Mouse (Mus musculus) heart, embryonic 16.5 days (tissue): ENCODE measurements around the gene Zfp114. TPM values are rescaled to one million over a fixed set of nuclear protein-coding genes. Genes with fewer than 3 reads are reported as not detected.

ENCODE experiments used
- ATAC-seq: fragments of 200-750 bp; cut with Nextera tagmentation; replicated peaks from 2 replicates; pipeline ENCODE4 v1.8.0; 2017; ENCODE audit warnings: moderate number of reproducible peaks; ENCODE audit not compliant: insufficient read depth, low FRiP score; ENCODE audit errors: extremely low read depth
- H3K27ac ChIP-seq: fragments of 300-500 bp; sonication (generic); 2 replicates; pipeline ENCODE4 v1.5.1; 2014; ENCODE audit warnings: mild to moderate bottlenecking, low read length, control low read depth, moderate library complexity
- H3K27me3 ChIP-seq: fragments of 300-500 bp; sonication (generic); 2 replicates; pipeline ENCODE4 v1.6.1; 2014; ENCODE audit warnings: low read length, mixed read lengths; ENCODE audit not compliant: control insufficient read depth, insufficient read depth
- H3K36me3 ChIP-seq: fragments of 300-500 bp; sonication (generic); 2 replicates; pipeline ENCODE4 v1.6.1; 2014; ENCODE audit not compliant: control insufficient read depth, insufficient read depth
- H3K4me1 ChIP-seq: fragments of 300-500 bp; sonication (generic); 2 replicates; pipeline ENCODE4 v1.6.1; 2014; ENCODE audit warnings: low read length, mixed read lengths; ENCODE audit not compliant: control insufficient read depth, insufficient read depth
- H3K4me2 ChIP-seq: fragments of 300-500 bp; sonication (generic); 2 replicates; pipeline ENCODE4 v1.6.1; 2014; ENCODE audit warnings: low read depth, mild to moderate bottlenecking, control low read depth, low read length
- H3K4me3 ChIP-seq: fragments of 300-500 bp; sonication (generic); 2 replicates; pipeline ENCODE4 v1.5.1; 2014; ENCODE audit warnings: mild to moderate bottlenecking, control low read depth, low read length
- H3K9ac ChIP-seq: fragments of 300-500 bp; sonication (generic); 2 replicates; pipeline ENCODE4 v1.6.1; 2014; ENCODE audit warnings: low read length, control low read depth
- H3K9me3 ChIP-seq: fragments of 300-500 bp; sonication (generic); replicated peaks from 2 replicates; pipeline ENCODE4 v1.6.1; 2016; ENCODE audit warnings: low read length; ENCODE audit not compliant: control insufficient read depth
- WGBS: fragments of 180-500 bp; shearing (Covaris S2); extraction: QIAGEN DNeasy Blood & Tissue Kit; methylation state at CpG from one replicate; pipeline ENCODE4 v1.1.7; 2014; 5-methylcytosine and 5-hydroxymethylcytosine counted together
- polyA plus RNA-seq: library from polyadenylated mRNA; unstranded; fragments of >200 nt; fragmentation: Nextera tagmentation; extraction: Ambion mirVana; gene quantifications from 2 replicates; pipeline ENCODE4 v1.2.1, GENCODE M21; 2015

Zfp114 gene
- polyA plus RNA-seq, 1 experiment from 2014 or later: 2.1 TPM

GRCm38 (mm10) chr7:24188901-24189570, 14.2 kb downstream of the Zfp114 start:
- no peak for ATAC-seq
- no peak overlapping the region for H3K9ac ChIP-seq
- no peak overlapping the region for H3K4me3 ChIP-seq
- H3K27me3 ChIP-seq: no peaks in the 10 kb centered on the region
- 67% methylated on average over 4 of the region's 4 CpGs for WGBS
- H3K27ac ChIP-seq: no peak overlapping the region
- H3K4me1 ChIP-seq: no peaks in the 10 kb centered on the region
- peaks cover 8% of the 10 kb centered on the region for H3K36me3 ChIP-seq
- peaks cover 2% of the 10 kb centered on the region; the same call in 1 of the 2 replicates for H3K9me3 ChIP-seq
- no peak overlapping the region for H3K4me2 ChIP-seq

- no peaks in the 10 kb centered on the region for H3K4me1 ChIP-seq
- no peak overlapping the region for H3K27ac ChIP-seq
- no peak overlapping the region for H3K4me3 ChIP-seq
- H3K4me2 ChIP-seq: no peak overlapping the region
- no peaks in the 10 kb centered on the region for H3K27me3 ChIP-seq
- ATAC-seq: no peak
- 25% methylated on average over 5 of the region's 5 CpGs for WGBS
- peaks cover 13% of the 10 kb centered on the region for H3K36me3 ChIP-seq
- peaks cover 3% of the 10 kb centered on the region; the same call in 1 of the 2 replicates for H3K9me3 ChIP-seq
- H3K9ac ChIP-seq: no peak overlapping the region
These were observed 14.7 kb downstream of the Zfp114 start for GRCm38 (mm10) chr7:24189571-24189944.

- Histone ChIP-seq H3K27ac (no peak overlapping the region), H3K4me2 (no peak overlapping the region), H3K4me1 (no peaks in the 10 kb centered on the region), H3K27me3 (no peaks in the 10 kb centered on the region), H3K36me3 (peaks cover 17% of the 10 kb centered on the region), H3K9me3 (peaks cover 3% of the 10 kb centered on the region; the same call in 1 of the 2 replicates), H3K4me3 (no peak overlapping the region), H3K9ac (no peak overlapping the region)
- 47% methylated on average over 2 of the region's 2 CpGs for WGBS
- no peak for ATAC-seq
These were observed 16.5 kb downstream of the Zfp114 start for GRCm38 (mm10) chr7:24191361-24191760.

- Histone ChIP-seq H3K4me2 (no peak overlapping the region), H3K9ac (no peak overlapping the region), H3K9me3 (peaks cover 6% of the 10 kb centered on the region), H3K27ac (no peak overlapping the region), H3K4me3 (no peak overlapping the region), H3K36me3 (peaks cover 29% of the 10 kb centered on the region), H3K27me3 (no peaks in the 10 kb centered on the region), H3K4me1 (no peaks in the 10 kb centered on the region)
- WGBS: 80% methylated on average over 3 of the region's 3 CpGs
- ATAC-seq: no peak
These were observed 18.3 kb downstream of the Zfp114 start for GRCm38 (mm10) chr7:24193157-24193556.

GRCm38 (mm10) chr7:24196961-24197360, 22.1 kb downstream of the Zfp114 start:
- H3K27me3 ChIP-seq: no peaks in the 10 kb centered on the region
- H3K36me3 ChIP-seq: peaks cover 61% of the 10 kb centered on the region
- H3K27ac ChIP-seq: no peak overlapping the region
- WGBS: 93% methylated on average over 4 of the region's 4 CpGs
- H3K4me3 ChIP-seq: no peak overlapping the region
- H3K9ac ChIP-seq: no peak overlapping the region
- no peak for ATAC-seq
- H3K9me3 ChIP-seq: peaks cover 14% of the 10 kb centered on the region
- H3K4me1 ChIP-seq: no peaks in the 10 kb centered on the region
- H3K4me2 ChIP-seq: no peak overlapping the region

GRCm38 (mm10) chr7:24207488-24208261, 32.8 kb downstream of the Zfp114 start:
- 9% methylated on average over 24 of the region's 24 CpGs for WGBS
- Histone ChIP-seq H3K4me1 (peaks cover 4% of the 10 kb centered on the region), H3K4me3 (peak overlapping the region; percentile 64), H3K27ac (peak overlapping the region; percentile 64), H3K4me2 (peak overlapping the region; percentile 76), H3K9me3 (no peaks in the 10 kb centered on the region), H3K36me3 (peaks cover 12% of the 10 kb centered on the region; the same call in 1 of the 2 replicates), H3K9ac (peak overlapping the region; percentile 85), H3K27me3 (no peaks in the 10 kb centered on the region)
- ATAC-seq: peak; percentile 87

- no peaks in the 10 kb centered on the region for H3K9me3 ChIP-seq
- peaks cover 4% of the 10 kb centered on the region for H3K4me1 ChIP-seq
- H3K27ac ChIP-seq: no peak overlapping the region
- H3K36me3 ChIP-seq: peaks cover 10% of the 10 kb centered on the region; the same call in 1 of the 2 replicates
- H3K9ac ChIP-seq: peak overlapping the region; percentile 85
- 61% methylated on average over 7 of the region's 7 CpGs for WGBS
- no peaks in the 10 kb centered on the region for H3K27me3 ChIP-seq
- peak overlapping the region; percentile 76 for H3K4me2 ChIP-seq
- peak overlapping the region; percentile 64 for H3K4me3 ChIP-seq
- ATAC-seq: no peak
These were observed 33.5 kb downstream of the Zfp114 start for GRCm38 (mm10) chr7:24208282-24208886.

GRCm38 (mm10) chr7:24210296-24210695, 35.4 kb downstream of the Zfp114 start:
- no peak for ATAC-seq

GRCm38 (mm10) chr7:24211343-24211742, 36.5 kb downstream of the Zfp114 start, which contains the start of gene Zfp111:
Gene Zfp111 (minus strand): TSS chr7:24211443.
- WGBS: 76% methylated on average over 5 of the region's 5 CpGs

More at GRCm38 (mm10) chr7:24210296-24210695, 35.4 kb downstream of the Zfp114 start:
- WGBS: 67% methylated on average over 2 of the region's 2 CpGs
- no peak overlapping the region for H3K4me2 ChIP-seq
- H3K9ac ChIP-seq: no peak overlapping the region
- peaks cover 4% of the 10 kb centered on the region for H3K4me1 ChIP-seq
- H3K4me3 ChIP-seq: no peak overlapping the region
- no peak overlapping the region for H3K27ac ChIP-seq
- H3K27me3 ChIP-seq: no peaks in the 10 kb centered on the region
- H3K9me3 ChIP-seq: no peaks in the 10 kb centered on the region
- H3K36me3 ChIP-seq: peaks cover 5% of the 10 kb centered on the region; the same call in 1 of the 2 replicates

More at GRCm38 (mm10) chr7:24211343-24211742, 36.5 kb downstream of the Zfp114 start, which contains the start of gene Zfp111:
- H3K9ac ChIP-seq: no peak within 1 kb of the TSS
- no peak within 1 kb of the TSS for H3K4me3 ChIP-seq
- ATAC-seq: no peak
- no peak within 1 kb of the TSS for H3K27ac ChIP-seq
- peaks cover 4% of the 10 kb centered on the region for H3K4me1 ChIP-seq
- H3K9me3 ChIP-seq: peaks cover 1% of the 10 kb centered on the region; the same call in 1 of the 2 replicates
- no peaks in the 10 kb centered on the region for H3K36me3 ChIP-seq
- no peak within 1 kb of the TSS for H3K4me2 ChIP-seq
- no peaks in the 10 kb centered on the region for H3K27me3 ChIP-seq
